Mouse (Mus musculus) hindbrain, embryonic 16.5 days (tissue): ENCODE measurements around the gene Relb. TPM values are rescaled to one million over a fixed set of nuclear protein-coding genes. Genes with fewer than 3 reads are reported as not detected.
A peak's percentile ranks its signal among the peaks of the same experiment; 100 is the strongest.

Experiments used
- ATAC-seq: fragments of 200-750 bp; cut with Nextera tagmentation; 2 replicates; pipeline ENCODE4 v1.8.0; 2017; ENCODE audit warnings: moderate TSS enrichment, moderate library complexity
- H3K27ac ChIP-seq: fragments of 300-500 bp; sonication (generic); 2 replicates; pipeline ENCODE4 v1.5.1; 2014; ENCODE audit warnings: low read depth, mild to moderate bottlenecking, control low read depth, low read length, moderate library complexity
- H3K27me3 ChIP-seq: fragments of 300-500 bp; sonication (generic); replicated peaks from 2 replicates; pipeline ENCODE4 v1.6.1; 2014; ENCODE audit warnings: low read length; ENCODE audit not compliant: control insufficient read depth, insufficient read depth
- H3K36me3 ChIP-seq: fragments of 300-500 bp; sonication (generic); 2 replicates; pipeline ENCODE4 v1.6.1; 2014; ENCODE audit warnings: mild to moderate bottlenecking, low read length, moderate library complexity, mixed read lengths; ENCODE audit not compliant: control insufficient read depth, insufficient read depth
- H3K4me1 ChIP-seq: fragments of 300-500 bp; sonication (generic); 2 replicates; pipeline ENCODE4 v1.6.1; 2014; ENCODE audit warnings: low read depth, low read length; ENCODE audit not compliant: control insufficient read depth, insufficient read depth
- H3K4me2 ChIP-seq: fragments of 300-500 bp; sonication (generic); 2 replicates; pipeline ENCODE4 v1.6.1; 2014; ENCODE audit warnings: mild to moderate bottlenecking, low read length, control low read depth, moderate library complexity
- H3K4me3 ChIP-seq: fragments of 300-500 bp; sonication (generic); 2 replicates; pipeline ENCODE4 v1.5.1; 2014; ENCODE audit warnings: mild to moderate bottlenecking, low read length, control low read depth, moderate library complexity
- H3K9ac ChIP-seq: fragments of 300-500 bp; sonication (generic); 2 replicates; pipeline ENCODE4 v1.6.1; 2014; ENCODE audit warnings: low read depth, mild to moderate bottlenecking, control low read depth, low read length, moderate library complexity
- H3K9me3 ChIP-seq: fragments of 300-500 bp; sonication (generic); 2 replicates; pipeline ENCODE4 v1.6.1; 2014; ENCODE audit warnings: mild to moderate bottlenecking, low read length, moderate library complexity; ENCODE audit not compliant: control insufficient read depth
- WGBS: fragments of 180-500 bp; shearing (Covaris S2); extraction: QIAGEN DNeasy Blood & Tissue Kit; methylation state at CpG from one replicate; pipeline ENCODE4 v1.1.7; 2014; 5-methylcytosine and 5-hydroxymethylcytosine counted together
- polyA plus RNA-seq: library from polyadenylated mRNA; unstranded; fragments of >200 nt; fragmentation: Nextera tagmentation; extraction: Ambion mirVana; gene quantifications from 2 replicates; pipeline ENCODE4 v1.2.1, GENCODE M21; 2015

Relb gene
- polyA plus RNA-seq, 1 experiment from 2014 or later: 6.7 TPM

DNA sequence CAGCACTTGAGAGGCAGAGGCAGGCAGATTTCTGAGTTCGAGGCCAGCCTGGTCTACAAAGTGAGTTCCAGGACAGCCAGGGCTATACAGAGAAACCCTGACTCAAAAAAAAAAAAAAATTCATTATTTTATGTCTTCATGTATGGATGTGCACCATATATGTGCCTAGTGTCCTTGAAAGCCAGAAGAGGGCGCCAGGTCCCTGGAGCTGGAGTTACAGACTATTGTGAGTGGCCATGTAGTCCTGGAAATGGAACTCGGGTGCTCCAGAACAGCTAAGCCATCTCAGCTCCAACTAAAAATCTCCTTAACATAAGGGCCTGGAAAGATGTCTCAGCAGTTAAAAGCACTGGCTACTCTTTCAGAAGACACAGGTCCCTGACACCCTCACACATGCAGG, 37.5 kb upstream of the Relb start:
- H3K4me3 ChIP-seq: no peak overlapping the region
- no peak overlapping the region for H3K27ac ChIP-seq
- H3K4me1 ChIP-seq: peaks cover 19% of the 10 kb centered on the region
- no peaks in the 10 kb centered on the region for H3K27me3 ChIP-seq
- no peaks in the 10 kb centered on the region for H3K9me3 ChIP-seq
- 65% methylated on average over 3 of the region's 3 CpGs for WGBS
- no peaks in the 10 kb centered on the region for H3K36me3 ChIP-seq
- ATAC-seq: no peak
- H3K4me2 ChIP-seq: no peak overlapping the region
- no peak overlapping the region for H3K9ac ChIP-seq

DNA sequence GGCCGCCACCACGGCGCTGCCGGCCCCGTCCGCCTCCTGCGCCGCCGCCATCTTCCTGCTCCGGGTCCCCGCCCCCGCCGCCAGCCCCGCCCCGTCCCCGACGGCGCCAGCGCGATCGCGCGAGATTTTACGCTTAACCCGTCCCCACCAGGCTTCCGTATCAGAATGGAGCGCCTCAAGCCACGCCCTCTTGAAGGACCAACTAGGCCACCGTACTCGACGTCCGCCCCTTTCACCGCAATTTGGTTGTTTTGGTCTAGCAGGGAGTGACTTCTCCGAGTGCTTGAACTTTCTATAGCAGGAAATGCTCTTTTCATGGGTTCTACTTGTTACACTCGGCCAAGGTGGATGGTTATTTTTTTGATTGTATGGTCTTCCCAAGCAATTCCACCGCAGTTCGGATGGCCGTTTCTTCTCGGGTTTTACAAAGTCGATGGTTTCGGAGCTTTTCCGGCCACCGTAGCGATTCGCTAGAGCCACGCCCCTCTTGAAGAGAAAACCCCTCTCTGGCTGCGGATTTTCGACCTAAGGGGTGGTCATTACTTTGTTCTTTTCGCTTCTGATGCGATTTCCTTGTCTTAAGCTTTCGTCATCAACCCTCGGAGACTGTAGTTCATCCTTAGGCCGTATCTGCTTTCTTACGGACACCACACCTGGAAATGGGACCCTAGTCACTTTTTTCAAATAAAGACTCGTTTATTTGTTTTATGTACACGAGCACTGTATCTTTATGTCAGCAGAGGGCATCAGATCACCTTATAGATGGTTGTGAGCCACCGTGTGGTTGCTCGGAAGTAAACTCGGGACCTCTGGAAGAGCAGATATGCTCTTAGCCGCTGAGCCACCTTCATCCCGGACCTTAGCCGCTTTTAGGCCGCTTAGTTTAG, 36.0 kb upstream of the Relb start, which contains the start of gene Clptm1:
Clptm1 (minus strand) TSS at position 79 of the 887 bp plus-strand sequence.
- Histone ChIP-seq H3K27me3 (no peaks in the 10 kb centered on the region), H3K36me3 (no peaks in the 10 kb centered on the region), H3K4me3 (peak within 1 kb of the TSS; percentile 95), H3K9me3 (no peaks in the 10 kb centered on the region), H3K4me1 (peaks cover 19% of the 10 kb centered on the region), H3K9ac (peak within 1 kb of the TSS; percentile 96), H3K27ac (peak within 1 kb of the TSS; percentile 88), H3K4me2 (peak within 1 kb of the TSS; percentile 86)
- WGBS: under 1% methylated on average over 63 of the region's 63 CpGs
- peak; percentile 81 for ATAC-seq

DNA sequence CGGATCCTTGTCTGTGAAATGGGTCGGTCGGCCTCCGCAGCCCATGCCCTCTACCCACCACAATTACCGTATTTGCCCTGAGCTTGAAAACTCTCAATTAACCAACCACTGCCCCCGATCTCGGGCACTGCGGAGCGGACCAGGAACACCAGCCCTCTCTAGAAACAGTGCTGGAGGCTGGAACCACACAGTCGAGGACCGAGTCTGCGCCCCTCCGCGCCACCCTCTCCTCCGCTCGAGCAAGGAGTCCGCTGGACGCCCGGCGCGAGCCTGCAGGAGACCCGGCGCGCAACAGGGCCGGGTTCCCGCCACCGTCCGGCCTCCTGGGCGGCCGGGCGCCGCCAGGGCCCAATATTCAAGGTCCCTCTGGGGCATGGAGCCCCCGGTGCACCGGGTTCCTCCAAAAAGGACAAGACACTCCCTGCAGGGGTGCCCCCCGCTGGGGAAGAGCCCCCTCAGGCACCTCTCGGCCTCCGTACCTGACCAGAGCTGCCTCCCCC, 35.3 kb upstream of the Relb start:
- Histone ChIP-seq H3K27me3 (no peaks in the 10 kb centered on the region), H3K36me3 (no peaks in the 10 kb centered on the region), H3K4me2 (peak overlapping the region; percentile 86), H3K9ac (peak overlapping the region; percentile 96), H3K4me1 (peaks cover 19% of the 10 kb centered on the region), H3K27ac (peak overlapping the region; percentile 72), H3K4me3 (peak overlapping the region; percentile 95), H3K9me3 (no peaks in the 10 kb centered on the region)
- ATAC-seq: peak; percentile 53
- WGBS: under 1% methylated on average over 33 of the region's 37 CpGs

- Histone ChIP-seq H3K9ac (peak overlapping the region; percentile 96), H3K9me3 (no peaks in the 10 kb centered on the region), H3K27me3 (no peaks in the 10 kb centered on the region), H3K4me3 (peak overlapping the region; percentile 95), H3K36me3 (no peaks in the 10 kb centered on the region), H3K4me2 (peak overlapping the region; percentile 86), H3K4me1 (peaks cover 18% of the 10 kb centered on the region), H3K27ac (no peak overlapping the region)
- no peak for ATAC-seq
- 15% methylated on average over 8 of the region's 8 CpGs for WGBS
Measured at GRCm38 (mm10) chr7:19663940-19664339, 34.7 kb upstream of the Relb start.

GRCm38 (mm10) chr7:19652614-19653013, 23.4 kb upstream of the Relb start:
- Histone ChIP-seq H3K36me3 (peaks cover 19% of the 10 kb centered on the region), H3K9ac (no peak overlapping the region), H3K4me2 (no peak overlapping the region), H3K4me3 (no peak overlapping the region), H3K4me1 (no peaks in the 10 kb centered on the region), H3K27me3 (no peaks in the 10 kb centered on the region), H3K27ac (no peak overlapping the region), H3K9me3 (no peaks in the 10 kb centered on the region)
- 96% methylated on average over 2 of the region's 2 CpGs for WGBS
- ATAC-seq: no peak

- Histone ChIP-seq H3K27me3 (no peaks in the 10 kb centered on the region), H3K4me3 (no peak overlapping the region), H3K4me1 (no peaks in the 10 kb centered on the region), H3K27ac (no peak overlapping the region), H3K9me3 (no peaks in the 10 kb centered on the region), H3K9ac (no peak overlapping the region), H3K4me2 (no peak overlapping the region), H3K36me3 (peaks cover 26% of the 10 kb centered on the region)
- no peak for ATAC-seq
- 89% methylated on average over 6 of the region's 6 CpGs for WGBS
Measured at GRCm38 (mm10) chr7:19651063-19651786, 22.0 kb upstream of the Relb start.

DNA sequence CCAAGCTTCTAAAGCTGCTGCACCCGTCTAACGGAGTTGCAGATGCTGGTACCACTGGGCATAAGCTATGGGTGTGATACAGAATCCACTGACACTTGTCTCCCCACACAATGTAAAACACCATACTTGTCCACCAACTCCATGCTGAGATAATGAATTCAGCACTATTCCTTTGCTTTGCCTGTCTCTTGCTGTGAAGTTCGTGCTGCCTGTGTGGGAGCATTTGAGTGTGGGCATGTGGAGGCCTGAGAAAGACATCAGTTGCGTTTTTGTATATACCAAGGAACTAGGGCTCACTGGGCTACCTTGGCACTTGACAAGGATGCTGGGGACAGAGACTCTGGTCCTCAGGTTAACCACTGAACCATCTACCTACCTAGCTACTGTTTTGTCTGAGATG, 12.0 kb upstream of the Relb start:
- Histone ChIP-seq H3K9ac (no peak overlapping the region), H3K4me3 (no peak overlapping the region), H3K27me3 (no peaks in the 10 kb centered on the region), H3K4me2 (no peak overlapping the region), H3K27ac (no peak overlapping the region), H3K9me3 (no peaks in the 10 kb centered on the region), H3K4me1 (no peaks in the 10 kb centered on the region), H3K36me3 (peaks cover 58% of the 10 kb centered on the region)
- 88% methylated on average over 4 of the region's 4 CpGs for WGBS
- ATAC-seq: no peak

DNA sequence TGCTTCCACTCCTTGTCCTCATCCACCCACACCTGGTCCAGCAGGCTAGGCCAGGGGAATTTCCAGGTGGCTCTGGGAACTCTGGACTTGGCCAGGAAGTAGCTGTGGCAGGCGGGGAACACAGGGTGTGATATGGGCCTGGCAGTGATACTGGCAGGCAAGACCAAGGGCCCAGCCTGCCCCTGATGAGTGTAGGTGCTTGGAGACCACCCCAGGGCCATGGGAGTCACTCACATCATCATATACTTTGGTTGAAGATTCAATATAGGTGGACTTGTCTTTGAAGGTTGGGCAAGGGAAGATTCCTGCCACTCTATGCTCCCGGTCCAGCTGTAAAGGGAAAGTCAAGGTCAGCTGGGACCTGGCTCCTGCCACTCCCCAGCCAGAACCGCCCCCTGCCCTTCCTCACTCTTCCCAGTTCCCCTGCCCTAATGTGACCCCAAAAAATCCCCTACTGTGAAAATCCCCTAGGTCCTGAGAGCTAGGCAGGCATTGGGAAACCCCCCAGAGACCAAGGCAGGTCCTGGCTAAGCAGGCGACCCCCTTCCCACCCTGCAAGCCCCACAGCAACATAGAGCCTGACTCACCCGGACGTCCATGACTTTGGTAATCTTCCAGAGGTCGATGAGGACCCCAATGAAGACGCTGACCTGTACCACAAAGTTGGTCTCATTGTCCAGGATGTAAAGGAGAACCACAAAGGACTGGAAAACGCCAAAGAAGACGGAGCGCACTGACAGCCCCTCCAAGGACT, 6.0 kb upstream of the Relb start:
- no peak overlapping the region for H3K27ac ChIP-seq
- 90% methylated on average over 11 of the region's 11 CpGs for WGBS
- no peak overlapping the region for H3K4me2 ChIP-seq
- no peaks in the 10 kb centered on the region for H3K4me1 ChIP-seq
- H3K27me3 ChIP-seq: no peaks in the 10 kb centered on the region
- no peaks in the 10 kb centered on the region for H3K9me3 ChIP-seq
- no peak for ATAC-seq
- peaks cover 61% of the 10 kb centered on the region for H3K36me3 ChIP-seq
- no peak overlapping the region for H3K9ac ChIP-seq
- H3K4me3 ChIP-seq: no peak overlapping the region
